Mouse (Mus musculus): Measurements from ENCODE around the gene Sec23b.

Sec23b gene

GRCm38 (mm10) chr2:144593036-144593435, 37.0 kb downstream of the Sec23b start:
- ChIA-PET POLR2A (interaction anchor here in 3 of 4 experiments (0.6 to 2.5 kb wide), 14 partner anchors 20 to 134 kb away, joined by 3 to 29 read pairs (median 6); partner anchors contain the start of genes Sec23b (in 3 of the 3), Rbbp9 (in 2 of the 3), Dzank1 (in 1 of the 3) and Polr3f (in 1 of the 3)), CTCF (interaction anchor here in 1 of 4 experiments (0.8 to 1.1 kb wide), 4 partner anchors 23 to 134 kb away, joined by 3 to 4 read pairs (median 3); partner anchors contain the start of gene Dzank1)

GRCm38 (mm10) chr2:144593951-144594651, 38.1 kb downstream of the Sec23b start, which contains the start of gene Smim26:
TSS of gene Smim26 (plus strand) at chr2:144594054.
- CTCF ChIA-PET: interaction anchor here in 2 of 4 experiments (0.5 to 1.4 kb wide), 4 partner anchors 32 to 290 kb away, joined by 3 to 7 read pairs (median 3); partner anchors contain the start of gene Rbbp9 (in 1 of the 2)
- POLR2A ChIA-PET: interaction anchor here in 3 of 4 experiments (0.6 to 2.5 kb wide), 17 partner anchors 9 to 679 kb away, joined by 3 to 29 read pairs (median 4); partner anchors contain the start of genes Rbbp9 (in 3 of the 3), Sec23b (in 3 of the 3), Dstn (in 1 of the 3) and Dzank1 (in 1 of the 3)

- ChIA-PET POLR2A (interaction anchor here in 3 of 4 experiments (0.6 to 1.1 kb wide), 3 partner anchors 12 to 333 kb away, joined by 3 to 5 read pairs (median 4); no protein-coding TSS in a partner anchor), CTCF (no interaction called here)
Measured at GRCm38 (mm10) chr2:144598006-144598405, 42.0 kb downstream of the Sec23b start.

- CTCF ChIA-PET: interaction anchor here in 3 of 4 experiments (0.5 to 1.6 kb wide), 15 partner anchors 12 to 729 kb away, joined by 3 to 5 read pairs (median 3); partner anchors contain the start of gene Sec23b (in 1 of the 3)
Measured at GRCm38 (mm10) chr2:144599831-144600687, 44.0 kb downstream of the Sec23b start, which contains the start of gene Dtd1. TSS of gene Dtd1 (plus strand) at chr2:144599897.

GRCm38 (mm10) chr2:144601576-144601975, 45.5 kb downstream of the Sec23b start:
- CTCF ChIA-PET: interaction anchor here in 2 of 4 experiments (0.7 to 1.3 kb wide), 2 partner anchors 560 to 987 kb away, joined by 3 read pairs; no protein-coding TSS in a partner anchor
- POLR2A ChIA-PET: interaction anchor here in 2 of 4 experiments (1.7 to 2.4 kb wide), 2 partner anchors 46 to 52 kb away, joined by 3 to 20 read pairs; partner anchors contain the start of gene Sec23b (in 1 of the 2)

More at GRCm38 (mm10) chr2:144599831-144600687, 44.0 kb downstream of the Sec23b start, which contains the start of gene Dtd1:
- POLR2A ChIA-PET: interaction anchor here (0.5 to 2.4 kb wide), 30 partner anchors 8 to 589 kb away, joined by 3 to 20 read pairs (median 4); partner anchors contain the start of genes Rbbp9 (in 3 of the 4), Sec23b (in 3 of the 4), Dzank1 (in 1 of the 4) and Rrbp1 (in 1 of the 4)

GRCm38 (mm10) chr2:144613956-144614355, 57.9 kb downstream of the Sec23b start:
- CTCF ChIA-PET: no interaction called here
- POLR2A ChIA-PET: no interaction called here

- POLR2A ChIA-PET: interaction anchor here in 2 of 4 experiments (0.6 to 1.8 kb wide), 2 partner anchors 24 to 235 kb away, joined by 3 to 4 read pairs; partner anchors contain the start of gene Smim26 (in 1 of the 2)
- CTCF ChIA-PET: interaction anchor here in 1 of 4 experiments (0.7 kb wide), 1 partner anchor 54 kb away, joined by 4 read pairs; no protein-coding TSS in a partner anchor
Measured at GRCm38 (mm10) chr2:144617074-144617874, 61.2 kb downstream of the Sec23b start.

GRCm38 (mm10) chr2:144621491-144621890, 65.5 kb downstream of the Sec23b start:
- ChIA-PET CTCF (interaction anchor here in 1 of 4 experiments (1.2 kb wide), 1 partner anchor 22 kb away, joined by 3 read pairs; the partner anchor contains the start of gene Dtd1), POLR2A (interaction anchor here in 1 of 4 experiments (1.3 to 1.7 kb wide), 2 partner anchors 14 to 21 kb away, joined by 3 read pairs; partner anchors contain the start of gene Dtd1)

- ChIA-PET POLR2A (interaction anchor here in 1 of 4 experiments (0.6 kb wide), 1 partner anchor 37 kb away, joined by 3 read pairs; no protein-coding TSS in a partner anchor), CTCF (no interaction called here)
Measured at GRCm38 (mm10) chr2:144633551-144633950, 77.5 kb downstream of the Sec23b start.

GRCm38 (mm10) chr2:144634231-144634630, 78.2 kb downstream of the Sec23b start:
- ChIA-PET POLR2A (no interaction called here), CTCF (no interaction called here)

GRCm38 (mm10) chr2:144634729-144635128, 78.7 kb downstream of the Sec23b start:
- POLR2A ChIA-PET: no interaction called here
- CTCF ChIA-PET: no interaction called here

- POLR2A ChIA-PET: interaction anchor here in 1 of 4 experiments (0.7 kb wide), 1 partner anchor 445 kb away, joined by 3 read pairs; no protein-coding TSS in a partner anchor
- CTCF ChIA-PET: interaction anchor here in 2 of 4 experiments (0.7 to 1.3 kb wide), 3 partner anchors 15 to 656 kb away, joined by 3 to 4 read pairs (median 3); no protein-coding TSS in a partner anchor
Measured at GRCm38 (mm10) chr2:144635644-144636320, 79.8 kb downstream of the Sec23b start.

- ChIA-PET POLR2A (interaction anchor here in 1 of 4 experiments (0.6 to 1.2 kb wide), 3 partner anchors 44 to 1303 kb away, joined by 3 to 5 read pairs (median 3); no protein-coding TSS in a partner anchor), CTCF (interaction anchor here in 3 of 4 experiments (0.7 to 1.0 kb wide), 3 partner anchors 37 to 950 kb away, joined by 3 to 10 read pairs (median 4); partner anchors contain the start of gene Dtd1 (in 1 of the 3))
Measured at GRCm38 (mm10) chr2:144637204-144637603, 81.2 kb downstream of the Sec23b start.

GRCm38 (mm10) chr2:144637671-144638395, 81.8 kb downstream of the Sec23b start:
- CTCF ChIA-PET: interaction anchor here in 3 of 4 experiments (0.7 to 1.0 kb wide), 3 partner anchors 38 to 950 kb away, joined by 3 to 10 read pairs (median 4); partner anchors contain the start of gene Dtd1 (in 1 of the 3)
- POLR2A ChIA-PET: interaction anchor here in 2 of 4 experiments (0.6 to 1.2 kb wide), 4 partner anchors 45 to 1302 kb away, joined by 3 to 5 read pairs (median 4); no protein-coding TSS in a partner anchor

- POLR2A ChIA-PET: interaction anchor here in 1 of 4 experiments (0.6 kb wide), 1 partner anchor 90 kb away, joined by 3 read pairs; no protein-coding TSS in a partner anchor
- CTCF ChIA-PET: interaction anchor here in 1 of 4 experiments (0.6 kb wide), 1 partner anchor 424 kb away, joined by 3 read pairs; no protein-coding TSS in a partner anchor
Measured at GRCm38 (mm10) chr2:144638719-144639118, 82.7 kb downstream of the Sec23b start.
